Mouse (Mus musculus) adrenal gland, postnatal 36 days (tissue): ENCODE data around the gene Ssr1. TPM values are rescaled to one million over a fixed set of nuclear protein-coding genes. Genes with fewer than 3 reads are reported as not detected.

Experiments
- DNase-seq, 2 experiments: peaks; one replicate each; pipeline ENCODE4 v3.0.0; 2021; ENCODE audit warnings: mixed read lengths in 1 of 2
- total RNA-seq, 2 experiments: library from RNA; stranded (reverse); gene quantifications; 2 replicates each; pipeline ENCODE4 v1.2.3; 2021

Ssr1 gene
- total RNA-seq, 2 experiments from 2014 or later: 155 to 162 TPM

- DNase-seq: no peak
These were observed 75.4 kb downstream of the Ssr1 start for GRCm38 (mm10) chr13:37918336-37919261.

Other genes starting within 250 kb of the Ssr1 start
- 10 to 100 TPM; 54.1 to 71.5 TPM for gene Rreb1, start 215.8 kb downstream of the Ssr1 start, total RNA-seq
- gene Riok1, start 42.8 kb upstream of the Ssr1 start, total RNA-seq: 10 to 100 TPM; 29.6 to 31.0 TPM
- gene Cage1, start 42.9 kb upstream of the Ssr1 start, total RNA-seq: 1 to 10 TPM; 1.8 to 6.1 TPM
- 1 to 10 TPM in 1 of 2 experiments, under 1 TPM in 1; 0.50 to 1.3 TPM for gene Dsp, start 157.1 kb upstream of the Ssr1 start, total RNA-seq
- gene Snrnp48, start 210.7 kb upstream of the Ssr1 start, total RNA-seq: 10 to 100 TPM; 16.0 to 26.6 TPM